Mouse (Mus musculus) G1E (cell line): ENCODE data around the gene Slc22a15.

Experiments
- CTCF ChIP-seq: IDR thresholded peaks from 2 replicates; pipeline ENCODE4 v1.5.1; 2012; ENCODE audit warnings: low read depth, low read length, inconsistent platforms, mixed read lengths
- GATA2 ChIP-seq: IDR thresholded peaks from 2 replicates; pipeline ENCODE4 v1.6.1; 2012; ENCODE audit warnings: low read depth, low read length, inconsistent platforms, borderline replicate concordance
- POLR2AphosphoS5 ChIP-seq: IDR thresholded peaks from 2 replicates; pipeline ENCODE4 v1.6.1; 2012; ENCODE audit warnings: low read depth, low read length, inconsistent platforms; ENCODE audit not compliant: insufficient replicate concordance
- TAL1 ChIP-seq: conservative IDR thresholded peaks from 2 replicates; pipeline ENCODE4 v1.6.1; 2012; ENCODE audit warnings: low read depth, low read length, inconsistent platforms, mixed read lengths

- no peak for TF ChIP-seq CTCF
- TF ChIP-seq GATA2, result no peak
- no peak for TF ChIP-seq TAL1
- no peak for TF ChIP-seq POLR2AphosphoS5
Observed at GRCm38 (mm10) chr3:101925663-101926062, 1.4 kb upstream of the Slc22a15 start.
